Comparison of ENCODE assay signal across 10 mouse cellular contexts in genomic region chr17:28235982-28236635, GRCm38 (mm10). TPM values are rescaled to one million over a fixed set of nuclear protein-coding genes. Genes with fewer than 3 reads are reported as not detected.
DNase-seq lines count a peak whose midpoint lies in the region; ATAC-seq and TF ChIP-seq lines count a peak whose summit lies in the region.
"Had no signal": no experiment of that assay in that cellular context is flagged by ENCODE, and none has a peak within 500 bp of the region (broad histone marks: within the 10 kb centered on the region; RNA-seq: fewer than 3 reads in every experiment).

No protein-coding gene starts in this region.

- WGBS in forebrain, embryonic 15.5 days, result 82% methylated on average over 7 of the region's 7 CpGs
- 77% methylated on average over 7 of the region's 7 CpGs for WGBS in forebrain, embryonic 11.5 days
- WGBS in midbrain, embryonic 13.5 days, result 82% methylated on average over 7 of the region's 7 CpGs
- 83% methylated on average over 7 of the region's 7 CpGs for WGBS in midbrain, embryonic 10.5 days
- WGBS in olfactory bulb, adult 2 months, result 52% methylated on average over 7 of the region's 7 CpGs

- H3K9ac ChIP-seq in forebrain, embryonic 15.5 days (replicated peaks), result no peak overlapping the region
- no peak overlapping the region for H3K9ac ChIP-seq in forebrain, embryonic 11.5 days (ENCODE audit: low read length)
- 0 out of 2 replicates have a peak overlapping the region, but pooled peaks have one; percentile 10 for H3K9ac ChIP-seq in midbrain, embryonic 13.5 days (replicated peaks)
- H3K9ac ChIP-seq: embryonic facial prominence, embryonic 12.5 days; neural tube, embryonic 13.5 days had no signal

- TF ChIP-seq CTCF in olfactory bulb, adult 2 months (IDR thresholded peaks at IDR 0.05; ENCODE audit: insufficient read depth, low read depth, low read length), result no peak

- no peak for DNase-seq in forebrain, embryonic 11.5 days (ENCODE audit: low spot score)
- DNase-seq in midbrain, embryonic 10.5 days (ENCODE audit: low spot score), result no peak
- peak; percentile 54 to 65 for DNase-seq in gastrocnemius, postnatal 36 days
- no peak for DNase-seq in T-cell, adult 2 months (ENCODE audit: low spot score)
- no peak for DNase-seq in ovary, postnatal 14 days (ENCODE audit: low spot score)

- H3K9me3 ChIP-seq in forebrain, embryonic 15.5 days, result no peaks in the 10 kb centered on the region
- H3K9me3 ChIP-seq in forebrain, embryonic 11.5 days (ENCODE audit: control insufficient read depth, low read length), result no peaks in the 10 kb centered on the region
- H3K9me3 ChIP-seq in midbrain, embryonic 13.5 days, result no peaks in the 10 kb centered on the region
- H3K9me3 ChIP-seq in midbrain, embryonic 10.5 days (replicated peaks), result no peaks in the 10 kb centered on the region
- H3K9me3 ChIP-seq: embryonic facial prominence, embryonic 12.5 days; neural tube, embryonic 13.5 days had no signal

- no peaks in the 10 kb centered on the region for H3K36me3 ChIP-seq in forebrain, embryonic 15.5 days
- H3K36me3 ChIP-seq in forebrain, embryonic 11.5 days (ENCODE audit: control insufficient read depth, insufficient read depth, low read length), result no peaks in the 10 kb centered on the region
- H3K36me3 ChIP-seq in midbrain, embryonic 13.5 days, result no peaks in the 10 kb centered on the region
- peaks cover 16% of the 10 kb centered on the region for H3K36me3 ChIP-seq in midbrain, embryonic 10.5 days

- H3K4me2 ChIP-seq in forebrain, embryonic 15.5 days (replicated peaks), result no peak overlapping the region
- H3K4me2 ChIP-seq in forebrain, embryonic 11.5 days (ENCODE audit: low read depth, low read length, severe bottlenecking), result no peak overlapping the region
- no peak overlapping the region for H3K4me2 ChIP-seq in midbrain, embryonic 13.5 days (replicated peaks)
- H3K4me2 ChIP-seq: embryonic facial prominence, embryonic 12.5 days; neural tube, embryonic 13.5 days had no signal

- intact Hi-C loops in gastrocnemius, postnatal 36 days (cut with DNase I), result no loop called here

- 0 out of 2 replicates have a peak overlapping the region, but pooled peaks have one; percentile 8 for H3K27ac ChIP-seq in forebrain, embryonic 15.5 days (replicated peaks)
- no peak overlapping the region for H3K27ac ChIP-seq in forebrain, embryonic 11.5 days (ENCODE audit: low read depth, low read length)
- H3K27ac ChIP-seq in midbrain, embryonic 13.5 days, result no peak overlapping the region
- no peak overlapping the region for H3K27ac ChIP-seq in midbrain, embryonic 10.5 days (replicated peaks)
- H3K27ac ChIP-seq in olfactory bulb, adult 2 months (ENCODE audit: insufficient read depth, low read depth, low read length), result peak overlapping the region; percentile 52
- H3K27ac ChIP-seq: embryonic facial prominence, embryonic 12.5 days; neural tube, embryonic 13.5 days had no signal

- no peaks in the 10 kb centered on the region for H3K27me3 ChIP-seq in forebrain, embryonic 15.5 days
- no peaks in the 10 kb centered on the region for H3K27me3 ChIP-seq in forebrain, embryonic 11.5 days (ENCODE audit: control insufficient read depth, insufficient read depth, low read length)
- no peaks in the 10 kb centered on the region for H3K27me3 ChIP-seq in midbrain, embryonic 13.5 days
- peaks cover 8% of the 10 kb centered on the region; the same call in 1 of the 2 replicates for H3K27me3 ChIP-seq in midbrain, embryonic 10.5 days (ENCODE audit: low read depth, poor library complexity, severe bottlenecking)
- H3K27me3 ChIP-seq: embryonic facial prominence, embryonic 12.5 days; neural tube, embryonic 13.5 days had no signal

- no peak for ATAC-seq in forebrain, embryonic 15.5 days (replicated peaks)
- ATAC-seq in forebrain, embryonic 11.5 days (replicated peaks; ENCODE audit: low FRiP score), result no peak
- no peak for ATAC-seq in midbrain, embryonic 13.5 days

- H3K4me1 ChIP-seq in forebrain, embryonic 15.5 days, result peaks cover 6% of the 10 kb centered on the region
- H3K4me1 ChIP-seq in forebrain, embryonic 11.5 days (replicated peaks; ENCODE audit: control insufficient read depth, insufficient read depth, low read length), result no peaks in the 10 kb centered on the region; the same call in 1 of the 2 replicates
- peaks cover 14% of the 10 kb centered on the region for H3K4me1 ChIP-seq in midbrain, embryonic 13.5 days (replicated peaks)
- peaks cover 29% of the 10 kb centered on the region for H3K4me1 ChIP-seq in midbrain, embryonic 10.5 days
- H3K4me1 ChIP-seq in olfactory bulb, adult 2 months (ENCODE audit: control insufficient read depth, insufficient read depth, low read length), result peaks cover 48% of the 10 kb centered on the region

- no peak overlapping the region for H3K4me3 ChIP-seq in forebrain, embryonic 15.5 days
- H3K4me3 ChIP-seq in forebrain, embryonic 11.5 days (ENCODE audit: low read depth, low read length), result no peak overlapping the region
- no peak overlapping the region for H3K4me3 ChIP-seq in midbrain, embryonic 13.5 days (replicated peaks)
- no peak overlapping the region for H3K4me3 ChIP-seq in midbrain, embryonic 10.5 days
- no peak overlapping the region for H3K4me3 ChIP-seq in olfactory bulb, adult 2 months (ENCODE audit: insufficient read depth, low read depth, low read length)
- H3K4me3 ChIP-seq: embryonic facial prominence, embryonic 12.5 days; neural tube, embryonic 13.5 days had no signal

- no peak; the same call in 1 of the 2 replicates for TF ChIP-seq POLR2A in olfactory bulb, adult 2 months (IDR thresholded peaks at IDR 0.05; ENCODE audit: insufficient read depth, low read depth, low read length)

RNA-seq across cellular contexts. Expression of gene Ppard, which starts 3.6 kb away (rescaled TPM):
- polyA plus RNA-seq in forebrain, embryonic 15.5 days (2015; fragmentation: Nextera tagmentation; extraction: Ambion mirVana), result 1.3 and 1.4 TPM in 2 replicates
- polyA plus RNA-seq in forebrain, embryonic 11.5 days (2014; fragmentation: Nextera tagmentation; extraction: Ambion mirVana), result 1.4 and 1.7 TPM in 2 replicates
- polyA plus RNA-seq in midbrain, embryonic 13.5 days (2015; fragmentation: Nextera tagmentation; extraction: Ambion mirVana), result 0.84 and 1.4 TPM in 2 replicates
- polyA plus RNA-seq in midbrain, embryonic 10.5 days (2016; fragmentation: Nextera tagmentation; extraction: Ambion mirVana), result 1.5 and 1.7 TPM in 2 replicates
- 10 to 100 TPM; 24.4 to 31.1 TPM for total RNA-seq in gastrocnemius, postnatal 36 days (2021)
- not detected in 2 replicates for polyA plus RNA-seq in olfactory bulb, adult 2 months (2012; ENCODE audit: insufficient read depth, insufficient read length, low replicate concordance, missing spikeins)

RNA-seq across cellular contexts. Expression of gene Def6, which starts 28.5 kb away (rescaled TPM):
- 3.7 and 4.8 TPM in 2 replicates for polyA plus RNA-seq in forebrain, embryonic 15.5 days (2015; fragmentation: Nextera tagmentation; extraction: Ambion mirVana)
- polyA plus RNA-seq in forebrain, embryonic 11.5 days (2014; fragmentation: Nextera tagmentation; extraction: Ambion mirVana), result 2.2 and 2.5 TPM in 2 replicates
- polyA plus RNA-seq in midbrain, embryonic 13.5 days (2015; fragmentation: Nextera tagmentation; extraction: Ambion mirVana), result 4.5 and 5.6 TPM in 2 replicates
- polyA plus RNA-seq in midbrain, embryonic 10.5 days (2016; fragmentation: Nextera tagmentation; extraction: Ambion mirVana), result 3.1 TPM in 2 replicates
- 1 to 10 TPM; 1.8 to 2.6 TPM for total RNA-seq in gastrocnemius, postnatal 36 days (2021)
- not detected in 2 replicates for polyA plus RNA-seq in olfactory bulb, adult 2 months (2012; ENCODE audit: insufficient read depth, insufficient read length, low replicate concordance, missing spikeins)

RNA-seq across cellular contexts. Expression of gene Zfp523, which starts 59.2 kb away (rescaled TPM):
- 39.6 and 40.7 TPM in 2 replicates for polyA plus RNA-seq in forebrain, embryonic 15.5 days (2015; fragmentation: Nextera tagmentation; extraction: Ambion mirVana)
- 37.8 and 40.2 TPM in 2 replicates for polyA plus RNA-seq in forebrain, embryonic 11.5 days (2014; fragmentation: Nextera tagmentation; extraction: Ambion mirVana)
- polyA plus RNA-seq in midbrain, embryonic 13.5 days (2015; fragmentation: Nextera tagmentation; extraction: Ambion mirVana), result 44.2 and 45.6 TPM in 2 replicates
- polyA plus RNA-seq in midbrain, embryonic 10.5 days (2016; fragmentation: Nextera tagmentation; extraction: Ambion mirVana), result 32.4 and 38.0 TPM in 2 replicates
- 10 to 100 TPM; 12.4 to 16.7 TPM for total RNA-seq in gastrocnemius, postnatal 36 days (2021)
- not detected in 2 replicates for polyA plus RNA-seq in olfactory bulb, adult 2 months (2012; ENCODE audit: insufficient read depth, insufficient read length, low replicate concordance, missing spikeins)

Comparison
In these comparisons a context has a peak if more than half of its experiments do, and no peak if none do; other contexts are left out.
1. H3K27ac ChIP-seq: peak in forebrain, embryonic 15.5 days (single experiment) and olfactory bulb, adult 2 months (single experiment); none in forebrain, embryonic 11.5 days (single experiment), midbrain, embryonic 13.5 days (single experiment) and midbrain, embryonic 10.5 days (single experiment).
2. DNase-seq: peak in gastrocnemius, postnatal 36 days (2 of 2); none in forebrain, embryonic 11.5 days (single experiment), midbrain, embryonic 10.5 days (single experiment), T-cell, adult 2 months (single experiment) and ovary, postnatal 14 days (single experiment).
3. RNA of gene Zfp523, which starts 59.2 kb away (polyA plus RNA-seq): 44.2 to 45.6 TPM in midbrain, embryonic 13.5 days, 39.6 to 40.7 TPM in forebrain, embryonic 15.5 days, 37.8 to 40.2 TPM in forebrain, embryonic 11.5 days and 32.4 to 38.0 TPM in midbrain, embryonic 10.5 days; not detected in olfactory bulb, adult 2 months; every median in the first group is over 10 times any median in the second.